Mouse (Mus musculus) embryo, embryonic 11 days (tissue): ENCODE measurements around the gene Gm20905.
"Not testable (repeated sequence)": the region's sequence is repeated elsewhere in the genome, so short reads cannot be mapped to it uniquely, and the experiment has no call there.

Source experiments
- DNase-seq: peaks from one replicate; pipeline ENCODE4 v3.0.0-alpha.2; 2015

Gm20905 gene

DNA sequence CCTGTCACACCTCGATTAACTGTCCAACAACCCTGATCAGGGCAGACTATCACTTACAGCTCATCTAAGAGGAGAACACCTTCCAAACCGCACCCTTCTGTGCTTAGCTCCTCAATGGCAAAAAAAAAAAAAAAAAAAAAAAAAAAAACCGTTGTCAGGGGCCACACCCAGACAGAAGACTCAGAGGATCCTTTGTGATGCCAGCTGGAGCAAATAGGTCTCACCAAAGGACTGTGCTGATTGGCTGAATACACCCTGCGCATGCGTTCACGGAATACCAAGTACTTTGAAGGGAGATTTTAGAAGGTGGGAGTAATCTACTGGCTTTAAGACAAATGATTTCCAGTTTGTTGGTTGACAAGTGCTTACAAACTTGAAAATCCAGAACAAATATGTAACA lies at the start of gene Gm20905:
Gene Gm20905 (minus strand): TSS at position 101 of the 400 bp plus-strand sequence.
- DNase-seq: not testable (repeated sequence)
